Mouse (Mus musculus) heart, embryonic 16.5 days (tissue): ENCODE measurements around the gene Sptlc2. TPM values are rescaled to one million over a fixed set of nuclear protein-coding genes. Genes with fewer than 3 reads are reported as not detected.
"Not testable (repeated sequence)": the region's sequence is repeated elsewhere in the genome, so short reads cannot be mapped to it uniquely, and the experiment has no call there.

Experiments
- ATAC-seq: fragments of 200-750 bp; cut with Nextera tagmentation; replicated peaks from 2 replicates; pipeline ENCODE4 v1.8.0; 2017; ENCODE audit warnings: moderate number of reproducible peaks; ENCODE audit not compliant: insufficient read depth, low FRiP score; ENCODE audit errors: extremely low read depth
- H3K27ac ChIP-seq: fragments of 300-500 bp; sonication (generic); 2 replicates; pipeline ENCODE4 v1.5.1; 2014; ENCODE audit warnings: mild to moderate bottlenecking, low read length, control low read depth, moderate library complexity
- H3K27me3 ChIP-seq: fragments of 300-500 bp; sonication (generic); 2 replicates; pipeline ENCODE4 v1.6.1; 2014; ENCODE audit warnings: low read length, mixed read lengths; ENCODE audit not compliant: control insufficient read depth, insufficient read depth
- H3K36me3 ChIP-seq: fragments of 300-500 bp; sonication (generic); 2 replicates; pipeline ENCODE4 v1.6.1; 2014; ENCODE audit not compliant: control insufficient read depth, insufficient read depth
- H3K4me1 ChIP-seq: fragments of 300-500 bp; sonication (generic); 2 replicates; pipeline ENCODE4 v1.6.1; 2014; ENCODE audit warnings: low read length, mixed read lengths; ENCODE audit not compliant: control insufficient read depth, insufficient read depth
- H3K4me2 ChIP-seq: fragments of 300-500 bp; sonication (generic); 2 replicates; pipeline ENCODE4 v1.6.1; 2014; ENCODE audit warnings: low read depth, mild to moderate bottlenecking, control low read depth, low read length
- H3K4me3 ChIP-seq: fragments of 300-500 bp; sonication (generic); 2 replicates; pipeline ENCODE4 v1.5.1; 2014; ENCODE audit warnings: mild to moderate bottlenecking, control low read depth, low read length
- H3K9ac ChIP-seq: fragments of 300-500 bp; sonication (generic); 2 replicates; pipeline ENCODE4 v1.6.1; 2014; ENCODE audit warnings: low read length, control low read depth
- H3K9me3 ChIP-seq: fragments of 300-500 bp; sonication (generic); replicated peaks from 2 replicates; pipeline ENCODE4 v1.6.1; 2016; ENCODE audit warnings: low read length; ENCODE audit not compliant: control insufficient read depth
- WGBS: fragments of 180-500 bp; shearing (Covaris S2); extraction: QIAGEN DNeasy Blood & Tissue Kit; methylation state at CpG from one replicate; pipeline ENCODE4 v1.1.7; 2014; 5-methylcytosine and 5-hydroxymethylcytosine counted together
- polyA plus RNA-seq: library from polyadenylated mRNA; unstranded; fragments of >200 nt; fragmentation: Nextera tagmentation; extraction: Ambion mirVana; gene quantifications from 2 replicates; pipeline ENCODE4 v1.2.1, GENCODE M21; 2015

Sptlc2 gene
- polyA plus RNA-seq, 1 experiment from 2014 or later, result 69.8 TPM

GRCm38 (mm10) chr12:87284268-87284667, 103.9 kb downstream of the Sptlc2 start:
- Histone ChIP-seq H3K4me2 (no peak overlapping the region), H3K4me3 (no peak overlapping the region), H3K9ac (no peak overlapping the region), H3K36me3 (no peaks in the 10 kb centered on the region), H3K27ac (no peak overlapping the region), H3K27me3 (no peaks in the 10 kb centered on the region), H3K9me3 (no peaks in the 10 kb centered on the region), H3K4me1 (peaks cover 8% of the 10 kb centered on the region)
- 76% methylated on average over 4 of the region's 4 CpGs for WGBS
- ATAC-seq, result no peak

GRCm38 (mm10) chr12:87283706-87284105, 104.4 kb downstream of the Sptlc2 start:
- Histone ChIP-seq H3K4me2 (no peak overlapping the region), H3K9ac (no peak overlapping the region), H3K4me1 (peaks cover 13% of the 10 kb centered on the region), H3K27me3 (no peaks in the 10 kb centered on the region), H3K36me3 (no peaks in the 10 kb centered on the region), H3K4me3 (no peak overlapping the region), H3K9me3 (no peaks in the 10 kb centered on the region), H3K27ac (no peak overlapping the region)
- WGBS, result 76% methylated on average over 7 of the region's 7 CpGs
- no peak for ATAC-seq

GRCm38 (mm10) chr12:87282743-87283142, 105.4 kb downstream of the Sptlc2 start:
- Histone ChIP-seq H3K9me3 (no peaks in the 10 kb centered on the region), H3K4me3 (no peak overlapping the region), H3K27me3 (no peaks in the 10 kb centered on the region), H3K27ac (no peak overlapping the region), H3K4me2 (no peak overlapping the region), H3K9ac (no peak overlapping the region), H3K36me3 (no peaks in the 10 kb centered on the region), H3K4me1 (peaks cover 22% of the 10 kb centered on the region)
- ATAC-seq, result no peak
- 92% methylated on average over 4 of the region's 4 CpGs for WGBS

GRCm38 (mm10) chr12:87281766-87282165, 106.4 kb downstream of the Sptlc2 start:
- no peak overlapping the region for H3K27ac ChIP-seq
- WGBS, result 59% methylated on average over 1 of the region's 1 CpGs

GRCm38 (mm10) chr12:87279879-87280278, 108.3 kb downstream of the Sptlc2 start:
- Histone ChIP-seq H3K4me1 (peaks cover 22% of the 10 kb centered on the region), H3K27ac (no peak overlapping the region), H3K9me3 (no peaks in the 10 kb centered on the region), H3K27me3 (no peaks in the 10 kb centered on the region), H3K4me2 (no peak overlapping the region), H3K4me3 (no peak overlapping the region), H3K9ac (no peak overlapping the region), H3K36me3 (peaks cover 13% of the 10 kb centered on the region)
- no peak for ATAC-seq
- 46% methylated on average over 14 of the region's 14 CpGs for WGBS

More at GRCm38 (mm10) chr12:87281766-87282165, 106.4 kb downstream of the Sptlc2 start:
- H3K4me2 ChIP-seq, result no peak overlapping the region
- no peak overlapping the region for H3K4me3 ChIP-seq
- H3K9me3 ChIP-seq, result no peaks in the 10 kb centered on the region
- peaks cover 22% of the 10 kb centered on the region for H3K4me1 ChIP-seq
- no peaks in the 10 kb centered on the region for H3K36me3 ChIP-seq
- no peak for ATAC-seq
- H3K27me3 ChIP-seq, result no peaks in the 10 kb centered on the region
- H3K9ac ChIP-seq, result no peak overlapping the region

GRCm38 (mm10) chr12:87279350-87279749, 108.8 kb downstream of the Sptlc2 start:
- ATAC-seq, result no peak
- no peak overlapping the region; the same call in 1 of the 2 replicates for H3K27ac ChIP-seq
- no peak overlapping the region for H3K4me3 ChIP-seq
- 43% methylated on average over 3 of the region's 3 CpGs for WGBS
- no peaks in the 10 kb centered on the region for H3K27me3 ChIP-seq
- no peak overlapping the region for H3K4me2 ChIP-seq
- H3K4me1 ChIP-seq, result peaks cover 22% of the 10 kb centered on the region
- H3K36me3 ChIP-seq, result peaks cover 18% of the 10 kb centered on the region
- H3K9ac ChIP-seq, result no peak overlapping the region
- no peaks in the 10 kb centered on the region for H3K9me3 ChIP-seq

GRCm38 (mm10) chr12:87278118-87278730, 109.9 kb downstream of the Sptlc2 start:
- H3K36me3 ChIP-seq, result peaks cover 27% of the 10 kb centered on the region
- H3K27ac ChIP-seq, result peak overlapping the region; percentile 81
- peaks cover 22% of the 10 kb centered on the region for H3K4me1 ChIP-seq
- ATAC-seq, result peak; percentile 89
- peak overlapping the region; percentile 25; the same call in 1 of the 2 replicates for H3K9ac ChIP-seq
- H3K27me3 ChIP-seq, result no peaks in the 10 kb centered on the region
- H3K4me3 ChIP-seq, result peak overlapping the region; percentile 32
- 10% methylated on average over 6 of the region's 6 CpGs for WGBS
- H3K9me3 ChIP-seq, result no peaks in the 10 kb centered on the region
- peak overlapping the region; percentile 58 for H3K4me2 ChIP-seq

- not testable (repeated sequence) for H3K27ac ChIP-seq, H3K4me3 ChIP-seq, H3K9me3 ChIP-seq, H3K4me2 ChIP-seq, ATAC-seq, H3K9ac ChIP-seq, H3K27me3 ChIP-seq
- peaks cover 36% of the 10 kb centered on the region for H3K36me3 ChIP-seq
- H3K4me1 ChIP-seq, result peaks cover 22% of the 10 kb centered on the region
- whole genome bisulfite sequencing, result 77% methylated on average over 4 of the region's 4 CpGs
Observed at GRCm38 (mm10) chr12:87277251-87277650, 110.9 kb downstream of the Sptlc2 start.

GRCm38 (mm10) chr12:87274853-87275831, 113.0 kb downstream of the Sptlc2 start:
- Histone ChIP-seq H3K4me3 (no peak overlapping the region), H3K27ac (no peak overlapping the region), H3K9me3 (no peaks in the 10 kb centered on the region), H3K27me3 (no peaks in the 10 kb centered on the region), H3K36me3 (peaks cover 53% of the 10 kb centered on the region), H3K4me2 (no peak overlapping the region), H3K9ac (no peak overlapping the region), H3K4me1 (peaks cover 22% of the 10 kb centered on the region)
- 87% methylated on average over 9 of the region's 9 CpGs for WGBS
- ATAC-seq, result no peak
